Mouse (Mus musculus): Measurements from ENCODE around the gene Fstl3. TPM values are rescaled to one million over a fixed set of nuclear protein-coding genes. Genes with fewer than 3 reads are reported as not detected.

Fstl3 gene
- polyA plus RNA-seq, 1 experiment from 2014 or later: 1.5 TPM

Other genes with a start within 250 kb of the Fstl3 start
- gene Plpp2, start 243.5 kb upstream of the Fstl3 start, polyA plus RNA-seq (2014; fragmentation: Nextera tagmentation; extraction: Ambion mirVana): 12.4 and 16.1 TPM in 2 replicates
- 35.4 and 37.8 TPM in 2 replicates for gene Mier2, start 222.1 kb upstream of the Fstl3 start, polyA plus RNA-seq (2014; fragmentation: Nextera tagmentation; extraction: Ambion mirVana)
- not detected in 2 replicates for gene Theg, start 189.9 kb upstream of the Fstl3 start, polyA plus RNA-seq (2014; fragmentation: Nextera tagmentation; extraction: Ambion mirVana)
- 0.06 and 0.19 TPM in 2 replicates for gene C2cd4c, start 163.2 kb upstream of the Fstl3 start, polyA plus RNA-seq (2014; fragmentation: Nextera tagmentation; extraction: Ambion mirVana)
- gene Shc2, start 139.4 kb upstream of the Fstl3 start, polyA plus RNA-seq (2014; fragmentation: Nextera tagmentation; extraction: Ambion mirVana): 11.7 and 12.4 TPM in 2 replicates
- gene Odf3l2, start 131.5 kb upstream of the Fstl3 start, polyA plus RNA-seq (2014; fragmentation: Nextera tagmentation; extraction: Ambion mirVana): not detected in 2 replicates
- 1.1 and 1.6 TPM in 2 replicates for gene Madcam1, start 112.7 kb upstream of the Fstl3 start, polyA plus RNA-seq (2014; fragmentation: Nextera tagmentation; extraction: Ambion mirVana)
- 69.6 and 70.8 TPM in 2 replicates for gene Tpgs1, start 107.9 kb upstream of the Fstl3 start, polyA plus RNA-seq (2014; fragmentation: Nextera tagmentation; extraction: Ambion mirVana)
- gene Cdc34, start 95.1 kb upstream of the Fstl3 start, polyA plus RNA-seq (2014; fragmentation: Nextera tagmentation; extraction: Ambion mirVana): 153 and 159 TPM in 2 replicates
- gene Gzmm, start 88.3 kb upstream of the Fstl3 start, polyA plus RNA-seq (2014; fragmentation: Nextera tagmentation; extraction: Ambion mirVana): 0.42 and 0.73 TPM in 2 replicates
- gene Bsg, start 72.8 kb upstream of the Fstl3 start, polyA plus RNA-seq (2014; fragmentation: Nextera tagmentation; extraction: Ambion mirVana): 595 and 605 TPM in 2 replicates
- gene Hcn2, start 60.6 kb upstream of the Fstl3 start, polyA plus RNA-seq (2014; fragmentation: Nextera tagmentation; extraction: Ambion mirVana): 0.15 and 0.20 TPM in 2 replicates
- 23.5 and 26.8 TPM in 2 replicates for gene Polrmt, start 30.7 kb upstream of the Fstl3 start, polyA plus RNA-seq (2014; fragmentation: Nextera tagmentation; extraction: Ambion mirVana)
- gene Fgf22, start 22.2 kb upstream of the Fstl3 start, polyA plus RNA-seq (2014; fragmentation: Nextera tagmentation; extraction: Ambion mirVana): 0.18 and 0.48 TPM in 2 replicates
- gene Rnf126, start 10.3 kb upstream of the Fstl3 start, polyA plus RNA-seq (2014; fragmentation: Nextera tagmentation; extraction: Ambion mirVana): 79.4 and 80.5 TPM in 2 replicates
- 0.13 TPM in 1 of 2 replicates, not detected in the other for gene Prss57, start 13.7 kb downstream of the Fstl3 start, polyA plus RNA-seq (2014; fragmentation: Nextera tagmentation; extraction: Ambion mirVana)
- 129 and 132 TPM in 2 replicates for gene Palm, start 16.3 kb downstream of the Fstl3 start, polyA plus RNA-seq (2014; fragmentation: Nextera tagmentation; extraction: Ambion mirVana)
- gene Misp, start 43.7 kb downstream of the Fstl3 start, polyA plus RNA-seq (2014; fragmentation: Nextera tagmentation; extraction: Ambion mirVana): 0.59 and 0.69 TPM in 2 replicates
- gene Ptbp1, start 77.2 kb downstream of the Fstl3 start, polyA plus RNA-seq (2014; fragmentation: Nextera tagmentation; extraction: Ambion mirVana): 141 and 152 TPM in 2 replicates
- gene Prtn3, start 97.2 kb downstream of the Fstl3 start, polyA plus RNA-seq (2014; fragmentation: Nextera tagmentation; extraction: Ambion mirVana): 9.4 and 10.5 TPM in 2 replicates
- gene Plppr3, start 97.4 kb downstream of the Fstl3 start, polyA plus RNA-seq (2014; fragmentation: Nextera tagmentation; extraction: Ambion mirVana): 129 and 150 TPM in 2 replicates
- gene Elane, start 109.0 kb downstream of the Fstl3 start, polyA plus RNA-seq (2014; fragmentation: Nextera tagmentation; extraction: Ambion mirVana): 0.67 TPM in 1 of 2 replicates, not detected in the other
- not detected in 2 replicates for gene Cfd, start 113.6 kb downstream of the Fstl3 start, polyA plus RNA-seq (2014; fragmentation: Nextera tagmentation; extraction: Ambion mirVana)
- gene Med16, start 131.7 kb downstream of the Fstl3 start, polyA plus RNA-seq (2014; fragmentation: Nextera tagmentation; extraction: Ambion mirVana): 33.7 and 41.8 TPM in 2 replicates
- 23.6 and 25.3 TPM in 2 replicates for gene Gm26602, start 133.6 kb downstream of the Fstl3 start, polyA plus RNA-seq (2014; fragmentation: Nextera tagmentation; extraction: Ambion mirVana)
- gene Kiss1r, start 139.7 kb downstream of the Fstl3 start, polyA plus RNA-seq (2014; fragmentation: Nextera tagmentation; extraction: Ambion mirVana): 0.26 and 0.36 TPM in 2 replicates
- gene R3hdm4, start 143.9 kb downstream of the Fstl3 start, polyA plus RNA-seq (2014; fragmentation: Nextera tagmentation; extraction: Ambion mirVana): 131 and 139 TPM in 2 replicates
- gene Arid3a, start 149.8 kb downstream of the Fstl3 start, polyA plus RNA-seq (2014; fragmentation: Nextera tagmentation; extraction: Ambion mirVana): 4.9 and 9.0 TPM in 2 replicates
- gene Wdr18, start 182.9 kb downstream of the Fstl3 start, polyA plus RNA-seq (2014; fragmentation: Nextera tagmentation; extraction: Ambion mirVana): 94.7 and 102 TPM in 2 replicates
- 0.29 and 0.49 TPM in 2 replicates for gene Grin3b, start 193.4 kb downstream of the Fstl3 start, polyA plus RNA-seq (2014; fragmentation: Nextera tagmentation; extraction: Ambion mirVana)
- gene Tmem259, start 207.1 kb downstream of the Fstl3 start, polyA plus RNA-seq (2014; fragmentation: Nextera tagmentation; extraction: Ambion mirVana): 14.6 and 16.1 TPM in 2 replicates
- gene Cnn2, start 211.3 kb downstream of the Fstl3 start, polyA plus RNA-seq (2014; fragmentation: Nextera tagmentation; extraction: Ambion mirVana): 180 and 221 TPM in 2 replicates
- 2.6 TPM in 2 replicates for gene Abca7, start 219.2 kb downstream of the Fstl3 start, polyA plus RNA-seq (2014; fragmentation: Nextera tagmentation; extraction: Ambion mirVana)
- 4.1 and 4.3 TPM in 2 replicates for gene Arhgap45, start 239.4 kb downstream of the Fstl3 start, polyA plus RNA-seq (2014; fragmentation: Nextera tagmentation; extraction: Ambion mirVana)

Data from hindbrain, embryonic 11.5 days (tissue).